Mouse (Mus musculus) thymus, adult 2 months (tissue): Measurements from ENCODE around the gene Gm20388.

Experiments
- CTCF ChIP-seq: fragments of 200-500 bp; IDR thresholded peaks from 2 replicates; pipeline ENCODE4 v1.5.1; 2012; ENCODE audit warnings: mild to moderate bottlenecking, control low read depth, low read length, moderate library complexity, borderline replicate concordance; ENCODE audit not compliant: control insufficient read depth, poor library complexity, insufficient read depth; ENCODE audit errors: extremely low read depth
- POLR2A ChIP-seq: fragments of 200-500 bp; IDR thresholded peaks from 2 replicates; pipeline ENCODE4 v1.6.1; 2012; ENCODE audit warnings: mild to moderate bottlenecking, low read length, control low read depth, moderate library complexity; ENCODE audit not compliant: control insufficient read depth, poor library complexity, insufficient read depth; ENCODE audit errors: extremely low read depth

DNA sequence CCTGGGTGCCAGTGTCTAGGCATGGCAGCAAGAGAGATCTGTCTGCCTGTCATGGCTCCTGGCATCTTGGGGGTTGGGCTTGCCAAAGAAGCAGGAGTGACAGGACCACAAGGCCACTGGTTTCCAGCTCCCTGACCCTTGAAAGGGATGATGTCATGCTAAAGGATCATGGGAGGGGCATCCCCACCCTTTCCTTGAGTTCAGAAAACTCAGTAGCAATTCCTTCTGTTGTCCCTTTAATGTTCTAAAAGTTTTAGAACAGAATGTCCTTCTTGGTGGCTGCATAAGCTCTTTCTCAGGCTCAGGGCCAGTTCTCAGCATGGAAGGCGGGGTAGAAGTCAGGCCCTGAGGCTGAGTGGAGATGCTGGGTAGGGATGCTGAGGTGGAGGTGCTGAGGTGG lies 262.6 kb downstream of the Gm20388 start:
- no peak for TF ChIP-seq CTCF
- TF ChIP-seq POLR2A, result no peak
